Mouse (Mus musculus) hematopoietic multipotent progenitor cell, adult 10-12 weeks (in vitro differentiated cells): ENCODE data around the gene Gm45785. TPM values are rescaled to one million over a fixed set of nuclear protein-coding genes. Genes with fewer than 3 reads are reported as not detected.

Experiments
- polyA plus RNA-seq: library from polyadenylated mRNA; stranded (reverse); fragments of >175 nt; gene quantifications from 2 replicates; pipeline ENCODE4 v1.2.3, GENCODE M21; 2012; ENCODE audit warnings: low replicate concordance

Gm45785 gene
- polyA plus RNA-seq: not detected in 2 replicates

DNA sequence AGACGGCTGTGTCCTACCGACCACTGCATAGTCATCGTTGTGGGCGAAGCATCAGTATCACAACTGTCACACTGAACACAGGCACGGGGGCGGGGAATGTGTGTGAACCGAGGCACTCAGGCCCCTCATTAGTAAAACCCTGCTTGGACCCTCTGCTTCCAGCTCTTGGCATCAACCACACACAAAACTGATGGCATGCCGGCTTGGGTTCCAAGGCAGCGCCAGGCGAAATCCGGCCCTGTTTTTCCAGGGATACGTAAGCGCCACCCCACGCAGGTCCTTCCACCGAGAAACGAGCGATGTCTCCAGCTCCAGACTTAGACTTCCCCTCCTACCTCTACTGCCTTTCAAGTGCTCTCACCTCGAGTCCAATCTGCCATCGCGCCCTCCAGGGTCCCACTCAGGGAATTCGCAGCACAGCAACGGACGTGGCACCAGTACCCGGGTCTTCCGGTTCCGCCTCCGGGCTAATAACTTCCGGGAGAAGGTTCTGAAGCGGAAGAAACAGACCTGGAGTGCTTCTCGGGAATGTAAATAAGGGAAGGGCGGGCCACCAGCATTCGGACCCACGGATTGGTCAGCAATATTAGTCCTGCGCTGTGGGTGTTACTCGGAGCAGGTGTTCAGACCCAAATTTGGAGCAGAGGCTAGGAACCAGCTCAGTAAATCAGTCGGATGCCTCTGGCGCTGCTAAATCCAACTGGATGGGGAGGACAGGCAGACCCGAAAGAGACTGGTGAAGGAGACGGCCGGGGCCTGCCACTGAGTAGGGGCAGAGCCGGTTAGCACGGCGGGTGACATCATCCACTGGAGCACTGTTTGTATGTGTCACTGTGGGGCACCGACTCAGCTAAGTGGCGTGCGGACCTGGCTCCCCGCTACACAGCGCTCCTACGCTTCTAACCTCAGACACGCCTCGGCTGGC lies at the start of gene Gm45785:
Gene Gm45785, minus strand, starts transcription at position 472 of the 925 bp plus-strand sequence.

DNA sequence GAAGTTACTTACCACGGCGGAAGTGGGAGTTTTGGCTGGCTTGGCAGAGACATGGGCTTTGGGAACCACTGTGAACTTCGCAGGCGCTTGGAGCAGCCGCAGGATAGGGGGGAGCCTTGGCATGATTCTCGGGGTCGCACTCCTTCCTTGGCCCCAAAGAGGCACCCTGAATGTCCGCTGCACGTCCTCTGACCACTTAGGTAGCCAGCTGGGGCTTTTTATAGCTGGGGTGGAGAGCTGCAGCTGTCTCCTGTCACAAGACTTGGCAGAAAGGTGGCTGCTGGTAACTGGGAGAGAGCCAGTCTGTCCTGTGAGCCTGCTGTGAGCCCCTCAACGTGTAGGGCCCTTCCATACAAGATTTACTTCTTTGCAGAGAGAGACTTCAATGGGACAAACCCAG lies 44.1 kb upstream of the Gm45785 start, which contains the start of gene Cox8b:
Gene Cox8b, minus strand, starts transcription at position 227 of the 400 bp plus-strand sequence.

DNA sequence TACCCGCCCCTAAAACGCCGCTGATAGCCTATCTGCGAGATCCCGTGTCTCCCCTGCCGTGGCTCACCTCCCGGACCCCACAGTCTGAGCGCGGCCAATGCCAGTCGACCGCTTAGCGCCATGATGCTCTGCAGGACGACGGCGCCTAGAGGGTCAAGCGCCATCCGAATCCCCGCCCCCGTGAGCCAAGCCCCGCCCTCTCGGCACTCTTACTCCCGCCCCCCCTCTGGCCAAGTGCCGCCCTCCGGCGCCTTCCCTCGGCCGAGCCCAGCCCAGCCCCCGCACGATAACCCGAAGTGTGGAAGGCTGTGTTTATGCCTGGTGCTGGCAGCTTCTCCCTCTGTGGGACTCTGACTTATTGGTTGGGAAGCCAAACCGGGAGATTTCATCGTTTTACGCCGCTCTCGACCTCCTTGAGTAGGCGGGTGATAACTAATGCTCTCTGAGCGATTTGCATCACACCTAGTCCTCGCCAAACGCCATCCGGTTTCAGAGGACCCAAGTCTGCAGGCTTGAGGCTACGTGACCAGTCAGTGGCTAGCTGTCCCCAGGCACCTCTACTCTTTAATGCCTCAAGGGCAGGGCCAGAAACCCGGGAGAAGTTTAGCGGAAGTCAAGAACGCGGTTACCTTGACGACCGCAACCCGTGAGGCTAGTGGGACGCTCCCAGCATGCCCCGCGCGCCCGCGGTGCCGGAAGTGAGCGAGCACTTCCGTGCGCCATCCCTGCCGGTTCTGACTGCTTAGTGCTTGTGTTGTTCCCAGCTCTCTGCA lies 25.8 kb upstream of the Gm45785 start, which contains the start of the genes Psmd13 and Sirt3:
Gene Psmd13, plus strand, starts transcription at position 273 of the 773 bp plus-strand sequence.
Gene Sirt3, minus strand, starts transcription at position 614 of the 773 bp plus-strand sequence.

DNA sequence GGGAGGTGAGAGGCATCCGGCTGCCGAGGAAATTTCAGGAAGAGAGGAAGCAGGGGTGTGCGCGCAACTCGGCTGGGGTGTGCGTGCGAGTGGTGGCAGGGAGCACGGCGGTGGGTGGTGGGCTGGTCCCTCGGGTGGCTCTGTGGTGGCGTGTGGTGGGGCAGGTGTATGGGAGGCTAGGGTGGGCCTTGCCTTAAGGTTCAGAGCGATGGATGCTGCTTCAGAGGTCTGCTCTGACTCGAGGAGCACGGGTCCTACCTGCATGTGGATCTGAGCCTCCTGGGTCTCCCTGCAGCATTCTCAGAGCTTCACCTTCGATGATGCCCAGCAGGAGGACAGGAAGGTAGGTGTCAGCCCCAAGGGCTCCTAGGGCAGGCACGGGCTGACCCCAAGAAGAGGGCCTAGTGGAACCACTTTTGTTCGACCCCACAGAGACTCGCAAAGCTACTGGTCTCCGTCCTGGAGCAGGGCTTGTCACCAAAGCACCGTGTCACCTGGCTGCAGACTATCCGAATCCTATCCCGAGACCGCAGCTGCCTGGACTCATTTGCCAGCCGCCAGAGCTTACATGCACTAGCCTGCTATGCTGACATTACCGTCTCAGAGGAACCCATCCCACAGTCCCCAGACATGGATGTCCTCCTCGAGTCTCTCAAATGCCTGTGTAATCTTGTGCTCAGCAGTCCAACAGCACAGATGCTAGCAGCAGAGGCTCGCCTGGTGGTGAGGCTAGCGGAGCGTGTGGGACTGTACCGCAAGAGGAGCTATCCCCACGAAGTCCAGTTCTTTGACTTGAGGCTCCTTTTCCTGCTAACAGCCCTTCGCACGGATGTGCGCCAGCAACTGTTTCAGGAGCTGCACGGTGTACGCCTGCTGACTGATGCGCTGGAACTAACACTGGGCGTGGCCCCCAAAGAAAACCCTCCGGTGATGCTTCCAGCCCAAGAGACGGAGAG lies 1.7 kb upstream of the Gm45785 start, which contains the start of gene Bet1l:
Gene Bet1l, minus strand, starts transcription at position 28 of the 956 bp plus-strand sequence.

DNA sequence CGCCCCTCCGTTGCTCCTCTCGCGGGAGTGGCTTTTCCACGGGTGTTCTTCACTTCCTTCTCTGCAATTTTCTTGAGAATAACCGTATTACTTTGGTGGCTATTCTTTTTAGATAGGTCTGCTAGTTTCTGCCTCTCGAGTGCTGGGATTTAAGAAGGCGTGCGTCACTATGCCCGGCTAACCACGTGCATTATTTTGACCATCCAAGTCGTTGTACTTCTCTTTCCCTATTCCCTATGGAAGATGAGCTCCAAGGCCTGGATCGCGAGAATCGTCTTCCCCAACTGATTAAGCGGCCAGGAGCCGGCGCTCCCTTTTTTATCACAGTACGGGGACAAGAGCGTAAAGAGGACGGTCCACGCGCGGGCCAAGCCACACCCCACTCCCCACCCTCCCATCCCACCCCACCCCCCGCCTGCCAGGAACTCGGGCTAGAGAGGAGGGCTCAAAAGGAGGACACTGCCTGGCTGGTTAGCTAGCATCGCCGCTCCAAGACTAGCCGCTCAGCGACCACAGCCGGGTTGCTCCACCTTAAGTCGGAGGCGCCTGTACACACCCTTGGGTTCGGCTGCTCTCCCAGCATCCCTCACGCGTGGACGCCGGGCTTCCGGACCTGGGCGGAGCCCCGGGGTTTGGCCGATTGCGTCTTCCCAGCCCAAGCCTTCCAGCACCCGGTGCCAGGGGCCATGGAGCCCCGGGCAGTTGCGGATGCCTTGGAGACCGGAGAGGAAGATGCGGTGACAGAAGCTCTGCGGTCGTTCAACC lies 836 bp upstream of the Gm45785 start, which contains the start of gene Ric8a:
Gene Ric8a, plus strand, starts transcription at position 173 of the 765 bp plus-strand sequence.

DNA sequence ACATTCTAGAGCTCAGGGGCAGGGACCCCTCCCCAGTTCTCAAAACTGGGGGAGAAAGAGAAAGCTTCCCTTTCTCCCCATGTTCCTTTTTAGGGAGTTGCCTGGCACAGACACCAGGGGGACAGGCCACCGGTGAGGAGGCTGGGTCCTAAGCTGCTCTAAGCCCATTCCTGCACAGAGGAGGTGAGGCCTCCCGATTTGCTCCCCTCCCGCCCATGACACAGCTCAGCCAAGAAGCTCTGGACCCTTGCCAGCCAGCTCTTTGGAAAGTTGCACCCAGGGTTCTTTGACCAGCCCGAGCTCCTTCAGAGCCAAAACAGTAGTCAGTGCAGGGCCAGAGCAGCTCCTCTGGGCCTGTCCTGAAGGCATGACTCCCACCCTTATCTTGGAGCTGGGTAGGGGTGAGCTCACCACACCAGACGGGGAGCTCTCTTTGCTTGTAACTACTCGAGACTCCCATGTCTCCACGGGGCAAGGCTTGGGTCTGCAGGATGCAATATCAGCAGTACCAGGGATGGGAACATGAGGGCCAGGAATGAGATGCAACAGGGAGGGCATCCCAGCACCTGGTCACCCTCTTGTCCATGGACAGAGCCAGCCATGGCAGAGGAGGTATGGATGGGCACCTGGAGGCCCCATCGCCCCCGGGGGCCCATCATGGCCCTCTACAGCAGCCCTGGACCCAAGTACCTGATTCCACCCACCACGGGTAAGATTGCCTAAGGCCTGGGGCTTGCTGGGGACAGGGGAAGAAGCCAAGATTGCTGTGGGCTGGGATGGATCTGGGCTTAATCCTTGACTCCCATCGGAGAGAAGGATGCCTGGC lies 8.2 kb downstream of the Gm45785 start, which contains the start of gene Odf3:
Gene Odf3, plus strand, starts transcription at position 51 of the 826 bp plus-strand sequence.

DNA sequence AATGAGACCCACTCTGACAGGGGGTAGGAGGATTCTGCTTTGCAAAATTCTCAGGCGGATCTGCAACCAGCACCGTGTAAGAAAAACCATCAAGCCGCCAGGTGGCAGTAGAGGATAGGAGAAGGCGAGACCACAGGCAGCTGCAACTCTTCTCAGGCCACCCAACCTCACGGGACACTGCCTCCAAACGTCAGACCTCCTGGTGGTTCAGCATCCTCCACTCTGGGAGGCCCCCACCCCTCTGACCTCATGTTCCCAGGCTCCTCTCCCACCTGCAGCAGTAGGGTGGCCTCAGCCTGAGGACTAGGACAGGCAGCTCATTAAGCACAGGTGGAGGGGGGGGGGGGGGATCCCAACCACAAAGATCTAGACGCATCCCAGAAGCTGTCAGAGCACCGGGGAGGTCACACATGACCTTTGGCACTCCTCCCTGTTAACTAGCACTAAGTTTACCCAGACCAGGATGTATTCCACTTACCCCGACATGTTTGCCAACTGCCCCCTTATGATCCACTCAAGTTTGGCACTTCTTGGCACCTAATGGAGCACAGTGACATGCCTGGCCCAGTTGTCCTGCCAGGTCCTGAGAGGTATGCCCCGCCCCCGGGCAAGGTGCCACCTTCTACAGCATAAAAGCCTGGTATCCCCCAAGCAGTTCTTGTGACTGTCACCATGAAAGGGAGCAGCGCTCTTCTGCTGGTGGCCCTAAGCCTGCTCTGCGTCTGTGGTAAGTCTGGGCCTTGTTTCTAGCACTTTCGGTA lies 11.0 kb downstream of the Gm45785 start, which contains the start of gene Scgb1c1:
Gene Scgb1c1, plus strand, starts transcription at position 643 of the 761 bp plus-strand sequence.

DNA sequence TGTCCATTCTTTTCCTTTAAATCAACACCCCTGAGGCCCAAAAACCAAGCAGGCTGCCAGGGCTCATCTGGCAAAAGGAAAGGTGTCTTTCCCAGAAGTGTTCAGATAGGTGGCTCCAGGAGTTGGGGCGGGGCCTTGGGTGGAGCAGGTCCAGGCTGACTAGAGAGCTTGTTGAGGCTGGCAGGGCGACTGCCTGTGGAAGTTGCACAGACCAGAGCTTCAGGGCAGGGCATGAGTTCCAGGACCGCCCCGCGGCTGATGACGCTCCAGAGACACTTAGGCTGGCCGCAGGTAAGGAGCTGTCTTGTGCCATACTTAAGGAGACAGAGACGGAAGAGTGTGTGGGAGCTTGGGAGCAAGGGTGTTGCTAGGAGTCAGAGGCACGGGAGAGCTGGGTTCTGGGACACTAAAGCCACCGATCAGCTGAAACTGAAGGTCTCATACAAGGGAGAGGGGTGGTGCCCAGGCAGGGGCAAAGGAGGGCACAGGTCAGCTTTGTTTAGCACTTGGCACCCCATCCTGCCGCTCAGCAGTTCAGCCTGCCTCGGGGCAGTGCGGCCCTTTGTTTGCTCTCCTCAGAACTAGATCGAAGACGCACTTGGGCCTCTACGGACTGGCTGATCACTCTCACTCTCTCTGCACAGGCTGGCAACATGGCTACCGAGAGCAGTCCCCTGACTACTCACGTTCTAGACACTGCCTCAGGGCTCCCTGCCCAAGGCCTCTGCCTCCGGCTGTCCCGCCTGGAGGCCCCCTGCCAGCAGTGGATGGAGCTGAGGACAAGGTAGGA lies 21.0 kb downstream of the Gm45785 start, which contains the start of gene Urah:
Gene Urah, plus strand, starts transcription at position 51 of the 790 bp plus-strand sequence.

DNA sequence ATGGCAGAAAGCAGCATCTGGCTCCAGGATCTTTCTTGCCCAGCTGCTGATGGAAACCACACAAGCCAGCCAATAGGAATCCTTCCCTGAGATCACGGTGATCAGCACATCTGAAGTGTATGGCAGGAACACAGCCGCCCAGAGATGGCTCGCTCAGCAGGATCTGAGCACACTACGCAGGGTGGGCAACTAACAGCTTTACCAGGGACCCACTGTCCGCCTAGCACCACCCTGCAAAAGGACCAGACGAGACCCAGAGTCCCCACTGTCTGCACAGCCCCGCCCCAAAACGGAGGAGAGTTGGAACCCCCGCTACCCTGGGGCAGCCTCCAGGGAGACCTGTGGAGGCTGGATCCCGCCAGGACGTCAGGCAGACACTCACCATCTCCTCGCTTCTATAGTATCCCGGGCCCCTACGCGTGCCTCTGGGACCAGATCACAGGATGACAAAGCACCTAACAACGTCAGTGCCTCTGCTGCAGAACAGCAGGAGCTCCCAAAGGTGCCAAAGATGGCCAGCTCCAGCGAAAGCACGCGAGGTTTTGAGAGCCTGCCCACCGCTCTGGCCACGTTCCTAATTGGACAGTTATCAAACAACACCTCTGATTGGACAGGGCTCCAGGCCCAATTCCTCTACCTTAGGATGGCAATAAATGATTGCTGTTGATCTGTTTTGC lies 34.3 kb downstream of the Gm45785 start, which contains the start of gene Zfp941:
Gene Zfp941, minus strand, starts transcription at position 526 of the 677 bp plus-strand sequence.

DNA sequence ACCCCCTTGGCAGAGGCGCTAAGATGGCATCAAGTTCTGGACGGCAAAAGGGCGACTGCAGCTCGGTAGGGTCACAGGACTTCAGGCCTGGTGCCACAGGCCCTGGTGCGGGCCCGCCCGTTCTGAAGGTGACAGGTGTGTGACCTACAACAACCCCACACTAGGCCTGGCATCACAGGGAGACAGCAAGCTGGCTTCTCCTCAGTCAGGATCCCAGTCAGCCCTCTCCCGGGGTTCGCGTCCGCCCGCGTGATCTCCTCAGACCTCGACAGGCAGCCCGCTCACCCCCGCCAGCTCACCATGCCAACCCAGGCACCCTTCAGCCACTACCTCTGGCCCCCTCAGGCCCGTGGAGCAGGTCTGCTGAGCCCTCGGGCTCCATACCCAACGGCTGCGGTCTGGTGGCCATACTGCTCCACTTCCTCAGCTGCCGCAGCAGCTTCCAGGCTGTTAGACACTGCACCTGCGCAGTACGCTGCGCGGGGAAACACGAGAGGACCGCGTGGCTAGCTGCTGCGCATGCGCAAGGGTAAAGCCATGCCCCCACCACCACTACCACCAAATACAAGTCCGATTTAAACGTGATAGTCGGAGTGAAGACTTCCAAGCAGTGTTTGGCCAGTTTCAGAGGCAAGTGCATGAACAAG lies 68.6 kb downstream of the Gm45785 start, which contains the start of gene Syce1:
Gene Syce1, minus strand, starts transcription at position 447 of the 647 bp plus-strand sequence.

Other genes with a start within 250 kb of the Gm45785 start
- not detected in 2 replicates for gene Olfr61, start 227.4 kb downstream of the Gm45785 start, polyA plus RNA-seq
- not detected in 2 replicates for gene Olfr53, start 209.9 kb downstream of the Gm45785 start, polyA plus RNA-seq
- gene Olfr539, start 196.4 kb downstream of the Gm45785 start, polyA plus RNA-seq: 0.01 TPM in 1 of 2 replicates, not detected in the other
- not detected in 2 replicates for gene Olfr45, start 174.4 kb downstream of the Gm45785 start, polyA plus RNA-seq
- gene Olfr541, start 159.1 kb downstream of the Gm45785 start, polyA plus RNA-seq: not detected in 2 replicates
- not detected in 2 replicates for gene Cyp2e1, start 92.6 kb downstream of the Gm45785 start, polyA plus RNA-seq
- gene Syce1, start 68.5 kb downstream of the Gm45785 start, polyA plus RNA-seq: 0.18 TPM in 1 of 2 replicates, not detected in the other
- not detected in 2 replicates for gene Zfp941, start 34.2 kb downstream of the Gm45785 start, polyA plus RNA-seq
- gene Urah, start 21.3 kb downstream of the Gm45785 start, polyA plus RNA-seq: not detected in 2 replicates
- not detected in 2 replicates for gene Scgb1c1, start 10.8 kb downstream of the Gm45785 start, polyA plus RNA-seq
- not detected in 2 replicates for gene Odf3, start 8.5 kb downstream of the Gm45785 start, polyA plus RNA-seq
- gene Ric8a, start 626 bp upstream of the Gm45785 start, polyA plus RNA-seq: 84.4 and 159 TPM in 2 replicates
- gene Bet1l, start 1.2 kb upstream of the Gm45785 start, polyA plus RNA-seq: 5.3 and 13.3 TPM in 2 replicates
- 14.0 and 45.3 TPM in 2 replicates for gene Psmd13, start 25.6 kb upstream of the Gm45785 start, polyA plus RNA-seq
- gene Sirt3, start 26.0 kb upstream of the Gm45785 start, polyA plus RNA-seq: 25.2 and 43.6 TPM in 2 replicates
- not detected in 2 replicates for gene Cox8b, start 44.1 kb upstream of the Gm45785 start, polyA plus RNA-seq
- 0.27 TPM in 1 of 2 replicates, not detected in the other for gene Nlrp6, start 64.6 kb upstream of the Gm45785 start, polyA plus RNA-seq
- gene Pgghg, start 85.1 kb upstream of the Gm45785 start, polyA plus RNA-seq: 14.9 and 15.1 TPM in 2 replicates
- gene Ifitm5, start 94.0 kb upstream of the Gm45785 start, polyA plus RNA-seq: not detected in 2 replicates
- gene Gm45717, start 99.6 kb upstream of the Gm45785 start, polyA plus RNA-seq: not detected in 2 replicates
- 17.6 and 125 TPM in 2 replicates for gene Ifitm2, start 99.7 kb upstream of the Gm45785 start, polyA plus RNA-seq
- gene Ifitm1, start 110.9 kb upstream of the Gm45785 start, polyA plus RNA-seq: 8.5 TPM in 2 replicates
- 25.7 and 51.0 TPM in 2 replicates for gene Ifitm3, start 154.4 kb upstream of the Gm45785 start, polyA plus RNA-seq
- gene Ifitm6, start 161.6 kb upstream of the Gm45785 start, polyA plus RNA-seq: 4.0 and 4.9 TPM in 2 replicates
- gene Gm17387, start 172.8 kb upstream of the Gm45785 start, polyA plus RNA-seq: not detected in 2 replicates
- gene B4galnt4, start 204.8 kb upstream of the Gm45785 start, polyA plus RNA-seq: 3.7 and 11.5 TPM in 2 replicates
- gene Pkp3, start 221.9 kb upstream of the Gm45785 start, polyA plus RNA-seq: 30.0 and 50.9 TPM in 2 replicates
- 44.4 and 49.0 TPM in 2 replicates for gene Sigirr, start 244.2 kb upstream of the Gm45785 start, polyA plus RNA-seq